Mouse (Mus musculus): ENCODE measurements around the gene Pip4k2c.

Gene Pip4k2c

DNA sequence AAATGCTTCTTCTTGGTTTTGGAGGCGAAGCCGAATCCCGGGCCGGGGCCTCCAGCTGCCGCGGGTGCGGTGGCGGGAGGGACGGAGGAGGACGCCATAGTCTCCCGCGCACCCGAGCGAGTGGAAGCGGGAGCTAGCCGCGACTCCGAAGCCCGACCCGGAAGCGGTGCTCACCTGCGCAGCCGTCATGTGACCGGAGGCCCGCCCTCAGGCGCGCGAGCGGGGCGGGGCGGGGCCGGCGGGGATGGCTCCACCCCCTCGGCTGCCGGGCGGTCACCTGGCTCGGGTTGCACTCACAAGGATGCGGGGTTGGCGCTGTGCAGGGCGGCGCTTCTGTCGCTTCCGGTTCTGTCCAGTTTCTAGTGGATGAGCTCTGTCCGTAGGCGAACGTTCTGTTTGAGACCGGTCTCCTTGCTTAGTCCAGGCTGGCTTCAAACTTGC, at the start of gene Pip4k2c:
Gene Pip4k2c (minus strand): TSS at position 172 of the 441 bp plus-strand sequence.
- DNase-seq (ENCODE audit: low spot score in 2 of 2): peak; percentile 92 to 94

DNA sequence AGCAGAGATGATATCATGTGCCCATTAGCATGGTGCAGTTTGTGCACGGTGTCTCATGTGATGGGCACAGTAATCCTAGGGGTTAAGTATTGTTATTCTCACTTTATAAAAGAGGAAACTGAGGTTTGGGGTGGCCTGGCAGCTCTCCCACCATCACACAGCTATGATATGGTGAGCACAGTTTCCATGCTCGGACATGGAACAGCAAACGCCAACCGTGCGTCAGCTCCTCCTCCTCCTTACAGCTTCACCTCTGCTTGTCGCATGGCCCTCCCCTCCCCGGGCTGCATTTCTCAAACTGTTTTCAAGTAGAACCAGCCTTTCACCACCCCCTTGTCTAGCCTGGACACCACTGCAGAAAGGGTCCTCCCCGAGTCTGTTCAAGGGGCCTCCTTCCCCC, 47.1 kb upstream of the Pip4k2c start:
- DNase-seq (ENCODE audit: low spot score in 2 of 2): no peak

DNA sequence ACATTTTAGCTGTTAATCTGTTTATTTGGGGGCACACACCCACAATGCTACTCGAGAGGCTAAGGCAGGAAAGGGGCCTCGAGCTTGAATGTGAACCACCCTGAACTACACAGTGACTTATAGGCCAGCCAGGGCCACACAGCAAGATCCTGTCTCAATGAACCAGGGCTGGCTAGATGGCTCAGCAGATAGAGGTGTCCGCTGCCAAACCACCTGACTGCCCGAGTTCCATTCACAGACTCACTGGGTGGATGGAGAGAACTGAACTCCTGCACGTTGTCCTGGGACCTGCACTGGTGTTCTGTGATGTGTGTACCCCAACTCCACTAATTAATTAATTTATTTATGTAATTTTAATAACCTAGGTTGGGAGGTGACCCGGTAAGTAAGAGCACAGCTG, 46.4 kb upstream of the Pip4k2c start:
- DNase-seq (ENCODE audit: low spot score in 2 of 2): no peak

DNA sequence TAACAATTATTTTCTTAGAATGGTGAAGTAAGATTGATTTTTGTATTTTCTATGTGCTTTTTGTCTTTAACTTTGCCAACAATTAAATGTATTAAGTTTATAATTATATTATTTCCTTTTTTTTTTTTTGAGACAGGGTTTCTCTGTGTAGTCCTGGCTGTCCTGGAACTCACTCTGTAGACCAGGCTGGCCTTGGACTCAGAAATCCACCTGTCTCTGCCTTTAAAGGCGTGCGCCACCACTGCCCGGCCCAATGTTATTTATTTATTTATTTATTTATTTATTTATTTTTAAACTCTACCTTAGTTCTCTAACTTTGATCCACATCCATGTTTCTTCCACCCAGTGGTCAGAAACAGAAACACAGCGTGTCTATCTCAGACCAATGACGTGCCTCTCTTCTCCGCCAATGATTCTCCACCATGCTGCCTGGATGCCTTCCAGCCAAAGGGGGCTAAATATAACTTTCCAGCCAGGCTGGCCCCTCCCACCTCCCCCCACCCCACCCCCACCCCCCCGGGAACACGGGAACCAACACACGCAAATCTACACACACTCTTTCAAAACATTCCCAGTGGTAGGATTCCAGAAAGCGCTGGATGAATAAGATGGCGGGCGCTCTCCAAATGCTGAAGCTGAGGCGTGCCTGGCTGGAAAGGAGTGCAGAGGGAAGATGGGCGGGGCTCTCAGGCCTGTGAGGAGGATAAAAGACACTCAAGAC, 44.4 kb upstream of the Pip4k2c start:
- DNase-seq (ENCODE audit: low spot score in 2 of 2): peak in 1 of 2 experiments; percentile 51

DNA sequence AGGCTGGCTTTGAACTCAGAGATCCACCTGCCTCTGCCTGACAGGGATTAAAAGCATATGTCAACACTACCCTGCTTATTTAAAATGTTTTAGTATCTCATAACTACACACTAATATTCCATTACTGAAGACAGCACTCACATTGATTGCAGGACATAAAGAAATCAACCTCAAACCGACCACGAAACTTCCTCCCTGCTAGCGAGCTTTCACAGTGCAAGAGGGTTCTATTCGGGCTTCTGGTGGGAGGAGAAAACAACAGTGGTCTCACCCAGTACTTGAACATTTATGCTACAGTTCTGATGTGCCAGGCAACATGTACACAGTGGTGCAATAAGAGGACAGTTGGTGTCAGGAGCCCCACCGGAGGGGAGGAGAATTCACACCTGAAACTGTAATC, 39.4 kb upstream of the Pip4k2c start:
- DNase-seq (ENCODE audit: low spot score in 2 of 2): no peak

DNA sequence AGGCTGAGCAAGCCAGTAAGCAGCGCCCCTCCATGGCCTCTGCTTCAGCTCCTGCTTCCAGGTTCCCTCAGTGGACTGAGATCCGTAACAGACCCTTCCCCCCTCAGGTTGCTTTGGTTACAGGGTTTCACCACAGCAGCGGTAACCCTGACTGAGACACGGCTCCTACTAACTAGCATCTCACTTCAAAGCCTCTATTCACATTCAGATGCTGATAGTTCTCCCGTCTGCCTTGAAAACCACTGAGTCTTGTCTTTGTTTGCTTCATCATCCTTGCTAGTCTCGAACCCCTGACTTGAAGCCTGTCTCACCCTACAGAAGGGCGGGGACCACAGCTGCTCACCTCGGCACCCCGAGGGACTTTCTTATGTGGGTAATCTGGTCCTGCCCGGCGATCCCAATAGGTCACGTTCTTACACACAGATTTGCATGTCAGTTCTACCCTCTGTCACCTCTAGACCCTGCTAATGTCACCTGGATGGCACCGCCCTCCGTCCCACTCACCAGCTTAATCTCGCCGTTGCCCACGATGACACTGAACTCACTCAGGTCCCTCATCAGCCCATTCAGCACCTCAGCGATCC, 26.9 kb upstream of the Pip4k2c start:
- DNase-seq (ENCODE audit: low spot score in 2 of 2): no peak

DNA sequence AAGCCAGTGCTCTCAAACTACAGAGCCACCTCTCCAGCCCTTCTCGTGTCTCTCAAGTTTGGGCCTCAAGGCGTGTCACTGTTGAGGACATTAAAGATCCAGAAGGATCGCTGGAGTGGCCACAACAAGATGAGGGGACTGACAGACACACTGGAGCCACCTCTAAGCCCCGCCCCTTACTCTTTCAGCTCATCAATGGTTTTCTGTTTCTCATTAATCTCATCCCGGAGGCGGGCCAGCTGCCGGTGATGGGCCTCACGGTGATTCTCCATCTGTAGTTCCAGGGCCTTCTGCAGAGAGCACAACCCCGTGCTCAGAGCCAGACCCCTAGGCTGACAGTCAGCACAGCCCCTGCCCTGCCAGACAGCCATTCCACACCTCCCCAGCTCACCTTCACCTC, 25.2 kb upstream of the Pip4k2c start:
- no peak for DNase-seq (ENCODE audit: low spot score in 2 of 2)

DNA sequence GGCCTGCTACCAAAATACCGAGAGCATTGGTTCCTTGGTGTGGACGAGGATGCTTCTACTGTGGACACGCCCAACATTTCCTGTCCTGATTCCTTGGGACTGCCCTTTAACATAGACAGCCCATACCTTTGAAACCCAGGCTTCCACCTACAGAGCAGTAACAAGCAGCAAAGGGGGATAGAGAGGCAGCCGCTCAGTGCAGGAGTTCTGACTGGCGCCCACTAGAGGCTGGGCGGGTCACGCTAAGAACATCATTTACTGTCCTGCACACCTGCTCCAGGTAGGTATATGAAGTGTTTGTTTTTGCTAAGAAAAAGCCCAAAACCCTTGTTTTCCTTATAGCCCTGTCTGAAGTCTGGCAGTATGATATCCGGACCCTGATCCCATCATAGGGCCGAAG, 21.8 kb upstream of the Pip4k2c start:
- DNase-seq (ENCODE audit: low spot score in 2 of 2): peak in 1 of 2 experiments; percentile 46

DNA sequence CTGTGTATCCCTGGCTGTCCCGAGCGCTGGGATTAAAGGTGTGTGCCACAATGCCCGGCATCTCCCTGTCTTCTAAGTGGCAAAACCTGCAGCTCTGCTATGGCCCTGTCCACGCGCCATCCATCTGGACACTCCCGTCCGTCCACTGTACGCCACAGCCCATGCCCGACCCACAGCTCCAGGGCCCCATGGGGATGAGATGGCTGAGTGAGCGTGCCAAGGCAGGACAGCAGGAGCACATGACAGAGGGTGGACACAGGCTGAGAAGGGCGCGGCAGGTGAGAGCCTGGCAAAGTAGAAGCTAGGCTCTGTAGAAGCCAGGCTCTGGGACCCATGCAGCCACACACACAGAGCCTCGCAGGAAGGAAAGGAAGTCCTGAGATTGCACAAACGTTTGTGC, 20.4 kb upstream of the Pip4k2c start:
- no peak for DNase-seq (ENCODE audit: low spot score in 2 of 2)

DNA sequence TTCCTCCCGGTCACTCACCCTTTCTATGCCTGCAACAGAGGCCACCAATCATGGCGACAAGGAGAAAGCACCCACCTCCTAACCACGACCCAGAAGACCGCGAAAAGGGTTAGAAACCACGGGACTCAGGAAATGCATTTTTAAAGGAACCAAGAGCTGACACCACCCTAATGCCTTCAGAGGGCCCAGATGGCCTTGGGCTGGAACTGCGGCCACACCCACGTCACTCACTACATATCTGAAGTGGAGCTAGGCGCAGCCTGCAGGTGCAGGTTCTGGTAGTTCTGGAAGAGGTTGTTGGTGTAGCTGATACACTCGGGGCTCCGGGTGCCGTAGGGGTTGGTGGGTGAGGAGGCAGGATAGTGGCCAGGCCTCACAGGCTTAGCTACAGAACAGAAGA, 19.3 kb upstream of the Pip4k2c start:
- no peak for DNase-seq (ENCODE audit: low spot score in 2 of 2)

DNA sequence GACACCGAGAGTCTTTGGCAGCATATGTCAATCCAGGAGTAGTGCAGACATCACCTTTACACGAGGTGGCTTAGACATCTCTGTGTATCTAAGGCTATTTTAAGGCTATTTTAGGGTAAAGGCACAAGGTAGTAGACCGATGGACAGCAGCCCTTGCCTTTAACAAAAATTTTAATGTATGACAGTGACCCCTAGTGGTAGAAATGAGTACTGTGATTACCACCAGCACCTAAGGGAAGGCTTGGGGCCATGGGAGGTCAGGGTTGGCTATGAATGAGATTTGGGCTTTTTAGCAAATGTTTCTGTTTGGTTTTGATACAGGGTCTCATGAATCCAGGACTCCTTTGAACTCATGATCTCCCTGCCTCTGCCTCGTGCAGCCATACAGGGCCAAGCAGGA, 17.5 kb upstream of the Pip4k2c start:
- DNase-seq (ENCODE audit: low spot score in 2 of 2): peak in 1 of 2 experiments; percentile 25

DNA sequence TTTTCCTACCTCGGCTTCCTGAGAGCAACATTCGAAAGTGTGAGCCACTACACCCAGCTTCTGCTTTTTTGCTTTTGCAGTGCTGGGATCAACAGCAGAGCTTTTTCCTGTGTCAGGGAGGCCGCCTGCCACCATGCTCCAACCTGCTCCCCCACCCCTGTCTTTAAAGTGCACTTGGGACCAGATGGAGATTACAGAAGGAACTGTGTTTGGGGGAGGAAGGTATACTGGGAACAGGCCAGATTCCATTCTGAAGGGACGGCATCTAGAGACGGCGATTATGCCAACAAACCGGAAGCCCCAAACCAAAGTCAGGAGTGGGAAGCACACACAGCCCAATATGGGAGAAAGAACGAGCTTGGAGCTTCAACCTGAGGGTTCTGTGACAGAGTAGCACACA, 15.8 kb upstream of the Pip4k2c start:
- no peak for DNase-seq (ENCODE audit: low spot score in 2 of 2)

DNA sequence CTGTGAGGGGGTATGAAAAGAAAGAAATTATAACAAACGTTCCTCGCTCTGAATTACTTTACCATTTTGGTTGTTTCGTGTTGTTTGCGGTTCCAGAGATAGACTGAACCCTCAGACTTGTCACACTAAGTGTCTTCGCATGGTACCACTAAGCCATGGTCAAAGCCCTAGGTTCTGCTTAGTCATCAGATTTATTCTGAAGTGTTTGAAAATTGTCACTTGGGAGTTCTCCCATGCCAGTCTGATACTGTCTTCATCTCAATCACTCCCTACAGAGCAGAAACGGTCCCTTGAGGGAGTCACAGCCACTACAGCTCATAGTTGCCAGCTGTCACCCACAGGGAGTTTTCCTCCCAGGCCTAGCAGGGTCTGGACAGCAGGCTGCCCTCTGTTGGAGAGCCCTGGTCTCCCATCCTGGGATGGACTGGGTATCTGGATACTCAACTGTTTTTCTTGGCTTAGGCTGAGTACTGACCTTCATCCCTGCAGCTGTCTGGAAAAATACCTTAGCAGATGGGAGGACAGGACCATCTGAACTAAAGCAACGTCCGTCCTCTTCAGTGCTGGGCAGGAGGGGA, 15.0 kb upstream of the Pip4k2c start:
- peak in 1 of 2 experiments; percentile 22 for DNase-seq (ENCODE audit: low spot score in 2 of 2)

DNA sequence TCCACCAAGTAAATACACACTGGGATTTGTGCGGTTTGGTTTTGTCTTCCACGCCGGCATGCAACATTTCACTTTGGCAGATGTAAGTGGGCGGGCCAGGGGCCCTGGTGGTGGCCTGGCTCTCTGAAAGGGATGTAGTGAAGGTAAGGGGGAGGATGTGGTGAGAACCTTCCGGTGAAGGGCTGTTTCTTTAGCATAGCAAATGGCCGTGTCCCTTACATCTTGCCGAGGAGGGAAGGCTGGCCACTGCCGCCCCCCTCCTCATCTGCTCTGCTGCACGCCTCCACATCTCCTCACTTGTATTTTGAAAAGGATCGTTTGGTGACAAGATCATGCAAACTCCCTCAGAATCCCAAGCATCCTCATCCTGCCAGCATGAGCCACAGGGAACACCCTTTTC, 14.3 kb upstream of the Pip4k2c start:
- DNase-seq (ENCODE audit: low spot score in 2 of 2): peak in 1 of 2 experiments; percentile 45

DNA sequence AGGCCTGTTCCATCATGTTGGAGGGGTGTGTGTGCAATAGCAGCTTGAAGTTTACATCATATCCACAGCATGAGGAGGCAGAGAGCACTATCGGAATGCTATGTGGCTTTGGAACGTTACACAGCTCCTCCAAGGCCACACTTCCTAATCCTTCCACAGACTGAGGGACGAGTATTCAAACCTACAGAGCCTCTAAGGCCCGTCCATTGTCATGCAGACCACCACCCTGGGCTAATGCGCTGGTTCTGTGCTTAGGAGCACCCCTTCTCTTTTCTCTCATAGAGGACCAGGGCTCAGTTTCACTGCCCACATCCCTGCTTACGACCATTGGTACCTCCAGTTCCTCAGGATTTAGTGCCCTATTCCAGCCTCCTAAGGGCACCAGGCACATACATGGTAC, 13.8 kb upstream of the Pip4k2c start:
- DNase-seq (ENCODE audit: low spot score in 2 of 2): no peak

DNA sequence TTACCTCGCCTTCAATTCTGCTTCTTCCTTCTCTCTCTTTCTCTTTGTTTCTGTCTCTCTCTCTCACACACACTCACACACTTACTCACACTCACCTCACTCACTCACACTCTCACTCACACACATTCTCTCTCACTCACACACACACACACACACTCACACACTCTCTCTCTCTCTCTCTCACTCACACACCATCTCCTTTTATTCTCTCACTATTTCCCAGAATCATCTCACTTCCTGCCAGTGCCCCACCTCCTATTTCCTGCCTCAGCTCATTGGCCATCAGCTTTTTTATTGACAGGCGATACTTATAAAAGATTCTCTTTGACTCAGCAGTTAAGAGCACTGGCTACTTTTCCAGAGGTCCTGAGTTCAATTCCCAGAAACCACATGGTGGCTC, 7.0 kb upstream of the Pip4k2c start:
- DNase-seq (ENCODE audit: low spot score in 2 of 2): no peak

DNA sequence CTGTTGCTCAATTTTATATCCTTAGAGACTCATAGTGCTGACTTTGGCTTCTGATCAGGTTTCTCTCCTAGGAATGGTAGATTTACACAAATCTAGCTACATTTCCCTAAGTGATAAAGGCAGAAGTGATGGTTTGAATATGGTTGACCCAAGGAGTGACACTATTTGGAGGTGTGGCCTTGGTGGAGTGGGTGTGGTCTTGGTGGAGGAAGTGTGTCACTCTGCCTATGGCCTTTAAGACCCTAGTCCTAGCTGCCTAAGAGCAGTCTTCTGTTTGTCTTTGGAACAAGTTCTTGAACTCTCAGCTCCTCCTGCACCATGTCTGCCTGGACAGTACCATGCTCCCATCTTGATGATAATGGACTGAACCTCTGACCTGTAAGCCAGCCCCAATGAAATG, 5.8 kb upstream of the Pip4k2c start:
- no peak for DNase-seq (ENCODE audit: low spot score in 2 of 2)

DNA sequence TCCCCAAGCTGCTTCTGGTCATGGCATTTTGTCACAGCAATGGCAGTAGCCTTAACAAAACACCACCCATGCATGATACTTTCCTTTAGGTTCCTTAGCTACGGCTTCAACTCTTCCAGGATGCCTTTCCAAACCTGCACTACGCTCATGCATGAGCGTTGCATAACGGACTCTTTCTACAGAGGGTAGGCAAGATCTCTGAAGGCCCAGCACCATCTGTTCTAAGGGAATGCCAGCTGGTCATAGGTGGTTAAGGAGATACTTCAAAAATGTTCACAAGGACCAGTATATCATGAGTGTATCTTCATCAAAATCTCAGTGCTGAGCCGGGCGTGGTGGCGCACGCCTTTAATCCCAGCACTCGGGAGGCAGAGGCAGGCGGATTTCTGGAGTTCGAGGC, 5.1 kb upstream of the Pip4k2c start:
- DNase-seq (ENCODE audit: low spot score in 2 of 2): no peak

DNA sequence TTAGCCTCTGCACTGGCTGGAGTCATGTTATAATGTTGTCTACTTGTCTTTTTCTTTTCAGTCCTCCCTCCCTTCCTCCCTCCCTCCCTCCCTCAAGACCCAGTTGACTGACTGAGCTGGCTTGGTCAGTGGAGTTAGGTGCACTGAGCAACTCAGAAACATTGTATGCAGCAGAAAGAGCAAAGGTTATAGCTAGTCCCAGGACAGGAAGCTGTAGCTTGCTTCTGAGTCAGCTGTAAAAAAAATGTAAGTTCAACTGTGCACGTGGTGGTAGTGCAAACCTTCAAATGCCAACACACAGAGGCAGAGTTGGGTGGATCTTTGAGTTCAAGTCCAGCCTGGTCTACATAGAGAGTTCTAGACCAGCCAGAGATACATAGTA, 3.0 kb upstream of the Pip4k2c start:
- DNase-seq (ENCODE audit: low spot score in 2 of 2): no peak

DNA sequence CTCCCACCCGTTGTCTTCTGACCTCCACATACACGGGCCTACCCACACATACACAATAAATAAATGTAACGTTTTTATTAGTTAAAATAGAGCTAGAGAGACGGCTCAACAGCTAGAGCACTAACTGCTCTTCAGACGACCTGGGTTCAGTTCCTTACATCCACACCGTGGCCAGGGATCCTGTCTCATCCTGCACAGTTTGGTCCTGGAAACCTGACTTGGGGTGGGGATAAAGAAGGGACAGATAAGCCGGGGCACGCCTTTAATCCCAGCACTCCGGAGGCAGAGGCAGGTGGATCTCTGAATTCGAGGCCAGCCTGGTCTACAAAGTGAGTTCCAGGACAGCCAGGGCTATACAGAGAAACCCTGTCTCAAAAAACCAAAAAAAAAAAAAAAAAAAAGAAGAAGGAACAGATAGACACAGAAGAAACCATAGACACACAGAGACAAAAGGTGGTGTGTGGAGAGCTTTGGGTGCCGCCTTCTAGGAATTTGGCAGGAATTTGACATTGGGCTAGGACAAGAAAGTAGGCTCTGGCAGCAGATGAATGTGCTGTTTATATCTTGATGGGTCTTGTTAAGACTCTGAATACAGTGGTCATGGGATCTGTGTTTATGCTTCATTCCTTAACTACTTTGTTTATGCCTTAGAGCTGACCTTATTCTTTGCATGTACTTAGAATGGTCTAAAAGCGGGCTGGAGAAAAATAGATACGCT, 2.5 kb upstream of the Pip4k2c start:
- no peak for DNase-seq (ENCODE audit: low spot score in 2 of 2)

DNA sequence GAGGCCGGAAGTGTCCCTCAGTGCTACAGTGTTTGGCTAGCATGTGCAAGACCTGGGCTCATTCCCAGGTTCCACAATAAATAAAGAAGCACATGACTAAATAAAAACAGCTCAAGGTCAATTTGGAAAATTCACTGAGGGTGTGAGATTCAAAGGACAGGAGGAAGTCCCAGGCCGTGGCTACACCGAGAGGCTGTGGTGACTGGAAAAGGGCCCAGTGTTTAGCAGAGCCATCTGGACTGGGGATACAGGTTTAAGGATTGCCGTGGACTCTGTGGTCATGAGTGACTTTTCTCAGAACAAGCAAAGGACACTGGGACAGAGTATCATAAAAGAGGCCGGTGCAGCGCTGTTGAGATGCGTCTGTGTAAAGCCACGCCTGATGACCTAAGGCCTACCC, 1.9 kb upstream of the Pip4k2c start:
- DNase-seq (ENCODE audit: low spot score in 2 of 2): no peak

DNA sequence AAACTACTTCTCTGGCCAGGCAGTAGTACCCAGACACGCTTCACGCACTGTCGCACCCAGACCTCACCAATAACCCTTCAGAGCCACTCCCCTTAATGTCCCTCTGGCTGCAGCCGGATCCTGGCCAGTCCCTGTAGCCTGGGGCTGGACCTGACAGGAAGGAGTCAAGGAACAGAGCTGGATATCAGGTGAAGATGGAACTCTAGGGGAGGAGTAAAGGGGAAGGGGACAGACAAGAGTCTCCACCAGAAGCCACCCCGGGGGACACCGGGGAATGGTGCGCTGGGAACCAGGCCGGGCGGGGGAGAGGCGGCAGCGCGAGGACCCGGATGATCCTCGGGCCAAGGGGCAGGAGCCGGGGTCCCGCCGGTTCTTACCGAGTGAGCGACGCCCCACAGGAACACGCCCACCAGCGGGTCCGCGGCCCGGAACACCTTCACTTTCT, 402 bp downstream of the Pip4k2c start:
- DNase-seq (ENCODE audit: low spot score in 2 of 2): peak in 1 of 2 experiments; percentile 66

All from spleen, postnatal 10 days (tissue).